Mouse (Mus musculus): Measurements from ENCODE around the gene Fam25c. TPM values are rescaled to one million over a fixed set of nuclear protein-coding genes. Genes with fewer than 3 reads are reported as not detected.

Gene Fam25c
- polyA plus RNA-seq, 1 experiment from 2014 or later, result not detected

Other genes with a start within 250 kb of the Fam25c start
- 0.14 and 0.48 TPM in 2 replicates for gene Npy4r, start 202.9 kb downstream of the Fam25c start, polyA plus RNA-seq (2014; fragmentation: Nextera tagmentation; extraction: Ambion mirVana)
- 0.39 TPM in 2 replicates for gene Gprin2, start 153.8 kb downstream of the Fam25c start, polyA plus RNA-seq (2014; fragmentation: Nextera tagmentation; extraction: Ambion mirVana)
- gene Syt15, start 135.8 kb downstream of the Fam25c start, polyA plus RNA-seq (2014; fragmentation: Nextera tagmentation; extraction: Ambion mirVana), result 0.54 and 0.60 TPM in 2 replicates
- gene Shld2, start 44.9 kb downstream of the Fam25c start, polyA plus RNA-seq (2014; fragmentation: Nextera tagmentation; extraction: Ambion mirVana), result 9.5 and 11.0 TPM in 2 replicates
- 100 and 104 TPM in 2 replicates for gene Glud1, start 44.7 kb downstream of the Fam25c start, polyA plus RNA-seq (2014; fragmentation: Nextera tagmentation; extraction: Ambion mirVana)
- gene Sncg, start 19.4 kb upstream of the Fam25c start, polyA plus RNA-seq (2014; fragmentation: Nextera tagmentation; extraction: Ambion mirVana), result 45.5 and 49.5 TPM in 2 replicates
- gene Mmrn2, start 20.0 kb upstream of the Fam25c start, polyA plus RNA-seq (2014; fragmentation: Nextera tagmentation; extraction: Ambion mirVana), result 8.1 and 8.2 TPM in 2 replicates
- 56.7 and 56.8 TPM in 2 replicates for gene Bmpr1a, start 147.9 kb upstream of the Fam25c start, polyA plus RNA-seq (2014; fragmentation: Nextera tagmentation; extraction: Ambion mirVana)
- not detected in 2 replicates for gene 9230112D13Rik, start 167.4 kb upstream of the Fam25c start, polyA plus RNA-seq (2014; fragmentation: Nextera tagmentation; extraction: Ambion mirVana)
- gene Ldb3, start 233.2 kb upstream of the Fam25c start, polyA plus RNA-seq (2014; fragmentation: Nextera tagmentation; extraction: Ambion mirVana), result 1.6 and 2.0 TPM in 2 replicates
- not detected in 2 replicates for gene Opn4, start 244.7 kb upstream of the Fam25c start, polyA plus RNA-seq (2014; fragmentation: Nextera tagmentation; extraction: Ambion mirVana)